Mouse (Mus musculus) layer of hippocampus, postnatal 36 days (tissue): ENCODE measurements around the gene Slc35b1. TPM values are rescaled to one million over a fixed set of nuclear protein-coding genes. Genes with fewer than 3 reads are reported as not detected.
A peak's percentile ranks its signal among the peaks of the same experiment; 100 is the strongest.

Experiments used
- DNase-seq, 2 experiments: peaks; one replicate each; pipeline ENCODE4 v3.0.0; 2022
- total RNA-seq, 2 experiments: library from RNA; stranded (reverse); gene quantifications; 2 replicates each; pipeline ENCODE4 v1.2.3; 2021

The Slc35b1 gene
- total RNA-seq = 10 to 100 TPM; 71.5 to 73.1 TPM

DNA sequence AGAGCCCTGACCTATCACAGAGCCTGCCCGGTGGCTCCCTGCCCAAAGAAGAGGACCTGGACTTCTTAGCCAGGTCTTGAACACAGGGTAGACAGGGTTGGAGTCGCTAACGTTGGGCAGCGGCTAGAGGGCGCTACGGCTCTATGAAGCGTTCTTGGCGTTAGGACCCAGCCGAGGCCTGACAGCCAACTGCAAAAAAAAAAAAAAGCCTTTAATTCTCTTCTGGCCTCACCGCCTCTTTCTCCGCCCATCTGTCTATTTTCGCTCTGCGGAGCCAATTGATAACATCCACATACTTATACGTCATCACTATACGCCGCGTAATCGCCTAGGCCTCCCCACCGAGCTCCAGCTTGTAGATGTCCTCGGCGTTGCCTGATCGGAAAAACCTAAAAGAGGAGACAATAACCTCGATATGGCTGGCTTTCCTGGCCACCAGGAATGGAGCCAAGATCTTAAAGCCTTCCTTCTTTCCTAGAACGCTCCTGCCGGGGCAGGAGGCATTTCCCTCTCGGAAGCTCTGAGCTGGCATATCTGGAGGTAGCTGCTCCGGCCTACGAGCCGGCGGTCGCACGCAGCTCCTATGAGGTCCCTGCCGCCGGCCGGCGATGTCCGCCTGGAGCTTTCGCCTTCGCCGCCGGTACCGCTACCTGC lies at the start of gene Slc35b1:
TSS of gene Slc35b1 (plus strand) at position 374 of the 654 bp plus-strand sequence.
- DNase-seq = peak; percentile 94 to 95

- peak; percentile 58 to 66 for DNase-seq
Observed at GRCm38 (mm10) chr11:95336568-95337128, 47.8 kb upstream of the Slc35b1 start, which contains the start of gene Fam117a. TSS of gene Fam117a (plus strand) at chr11:95337018.

GRCm38 (mm10) chr11:95337129-95337813 lies 47.2 kb upstream of the Slc35b1 start:
- DNase-seq = peak in 1 of 2 experiments; percentile 23

- DNase-seq = no peak
Observed at GRCm38 (mm10) chr11:95337846-95338342, 46.6 kb upstream of the Slc35b1 start.

DNA sequence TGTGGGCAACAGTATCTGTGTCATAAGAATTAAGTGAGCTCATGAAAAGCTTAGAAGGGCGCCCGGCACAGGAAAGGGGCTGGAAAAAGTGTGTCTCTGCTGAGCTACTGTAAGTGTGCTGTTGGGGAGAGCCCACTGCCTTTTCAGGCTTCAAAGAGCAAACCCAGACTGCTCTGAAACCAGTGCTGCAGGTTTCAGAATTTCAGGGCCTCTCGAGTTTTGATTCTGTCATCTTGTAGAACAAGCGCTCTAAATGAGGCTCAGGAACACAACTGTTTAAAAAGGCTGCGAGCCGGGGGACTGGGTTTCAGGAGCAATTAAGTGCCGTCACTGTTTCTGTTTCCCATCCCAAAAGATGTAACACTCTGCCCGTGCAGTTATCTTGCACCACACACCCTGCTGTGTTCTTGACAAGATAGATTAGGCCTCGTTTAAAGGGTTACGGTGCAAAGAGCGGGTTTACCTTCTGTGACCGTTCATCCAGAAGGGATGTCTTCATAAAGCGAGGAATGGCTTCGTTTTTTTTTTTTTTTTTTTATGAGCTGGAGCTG lies 44.9 kb upstream of the Slc35b1 start:
- DNase-seq = no peak

DNA sequence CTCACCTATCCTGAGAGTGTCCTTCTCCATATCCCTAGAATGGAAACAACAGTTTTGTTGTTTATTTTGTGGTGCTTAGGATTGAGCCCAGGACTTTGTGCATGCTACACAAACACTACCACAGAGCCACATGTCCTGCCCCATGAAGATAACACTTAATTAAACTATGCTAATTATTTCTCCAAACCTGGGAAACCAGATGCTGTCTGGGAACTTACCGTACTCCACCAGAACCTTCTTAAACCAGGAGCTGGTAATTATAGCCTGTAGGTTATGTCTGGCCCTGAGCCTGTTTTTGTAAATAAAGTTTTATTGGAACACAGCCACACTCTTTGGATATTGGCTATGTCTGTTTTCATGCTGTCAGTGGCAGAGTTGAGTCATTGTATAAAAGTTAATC lies 44.2 kb upstream of the Slc35b1 start:
- no peak for DNase-seq

DNA sequence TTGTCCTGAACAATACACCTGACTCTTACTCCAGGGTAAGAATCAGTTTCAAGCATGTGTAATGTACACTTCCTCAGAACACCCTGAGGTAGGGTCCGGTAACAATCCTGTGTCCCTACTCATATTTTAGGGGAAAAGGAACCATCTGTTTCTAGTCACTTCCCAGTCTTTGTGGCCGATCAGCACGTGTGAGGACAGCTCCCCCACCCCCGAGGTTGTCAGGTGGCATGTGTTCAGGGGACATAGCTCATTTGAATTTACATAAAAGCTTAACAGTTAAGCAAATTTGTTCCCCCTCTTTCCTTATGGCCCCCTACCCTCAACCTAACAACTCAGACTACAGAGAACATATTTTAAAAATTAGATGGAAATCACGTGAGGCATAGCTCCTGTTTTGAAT lies 43.8 kb upstream of the Slc35b1 start:
- DNase-seq = no peak

DNA sequence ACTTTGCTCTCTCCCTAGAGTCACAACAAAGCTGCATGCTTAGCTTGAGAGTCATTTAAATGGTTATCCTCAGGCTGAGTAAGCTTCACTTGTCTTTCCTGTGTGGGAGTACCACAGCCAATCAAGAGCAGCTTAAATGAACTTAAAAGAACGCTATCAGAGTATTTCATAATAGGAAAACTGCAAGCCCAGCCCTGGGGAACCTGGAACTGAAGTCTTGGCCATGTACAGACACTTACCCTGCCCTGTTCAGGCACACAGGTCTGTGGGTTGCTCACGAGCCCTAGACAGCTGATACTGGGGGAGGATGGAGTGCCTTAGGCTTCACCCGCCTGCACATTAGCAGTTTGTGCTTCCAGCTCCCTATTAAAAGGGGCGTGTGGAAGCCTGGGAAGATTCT lies 41.3 kb upstream of the Slc35b1 start:
- peak in 1 of 2 experiments; percentile 38 for DNase-seq

- no peak for DNase-seq
Observed at GRCm38 (mm10) chr11:95344181-95344580, 40.3 kb upstream of the Slc35b1 start.

DNA sequence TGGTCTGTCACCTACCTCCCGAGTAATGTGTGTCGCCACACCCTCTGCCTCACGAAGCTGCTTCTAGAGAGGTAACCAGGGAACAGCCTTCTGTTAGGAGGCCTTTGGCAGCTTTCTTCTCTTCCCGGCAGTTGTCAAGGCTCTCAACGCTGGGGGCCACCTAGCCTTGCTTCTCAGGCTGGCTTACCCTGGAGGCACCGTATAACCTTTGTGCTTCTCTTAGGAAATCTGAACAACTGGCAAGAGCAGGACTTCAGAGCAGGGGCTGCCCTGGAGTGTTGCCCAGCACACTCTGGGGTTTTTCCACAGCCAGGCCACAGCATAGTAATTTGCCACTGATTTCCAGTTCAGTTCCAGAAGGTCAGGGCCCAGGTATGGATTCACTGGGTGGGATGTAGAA lies 34.2 kb upstream of the Slc35b1 start:
- no peak for DNase-seq

DNA sequence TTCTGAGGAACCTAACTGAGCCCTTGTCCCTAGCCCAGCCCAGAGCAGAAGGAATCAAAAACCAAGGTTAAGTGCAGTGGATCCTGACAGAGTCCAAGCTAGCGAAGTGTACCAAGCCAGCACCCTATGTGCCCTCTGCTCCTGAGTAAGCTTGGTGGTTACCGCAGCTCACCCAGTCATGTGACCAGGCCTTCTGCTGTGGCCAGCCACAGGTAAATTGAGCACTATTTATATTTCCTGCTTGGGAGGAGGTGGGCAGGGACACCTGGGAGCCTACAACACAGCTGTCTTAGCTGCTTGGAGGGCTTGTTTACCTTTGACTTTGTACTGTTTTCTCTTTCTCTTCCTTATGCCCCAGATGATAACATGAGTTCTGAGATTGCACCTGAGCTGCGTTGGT lies 33.5 kb upstream of the Slc35b1 start:
- no peak for DNase-seq

DNA sequence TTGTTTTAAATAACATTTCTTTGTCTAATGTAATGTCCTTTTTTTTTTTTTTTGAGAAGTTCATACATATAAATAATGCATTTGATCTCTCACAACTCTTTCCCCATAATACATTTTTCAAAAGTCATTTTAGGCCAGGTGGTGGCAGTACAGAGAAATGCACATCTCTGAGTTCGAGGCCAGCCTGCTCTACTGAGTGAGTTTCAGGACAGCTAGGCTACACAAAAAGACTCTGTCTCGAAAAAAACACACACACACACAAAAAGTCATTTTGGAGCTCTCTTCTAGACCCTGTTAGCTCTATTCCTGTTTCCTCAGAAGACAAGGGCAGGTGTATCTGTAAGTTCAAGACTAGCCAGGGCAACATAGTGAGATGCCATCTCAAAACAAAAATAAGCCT lies 31.8 kb upstream of the Slc35b1 start:
- no peak for DNase-seq

GRCm38 (mm10) chr11:95353226-95353625 lies 31.3 kb upstream of the Slc35b1 start:
- DNase-seq = no peak

- no peak for DNase-seq
Observed at GRCm38 (mm10) chr11:95354228-95354944, 30.1 kb upstream of the Slc35b1 start.

- DNase-seq = no peak
Observed at GRCm38 (mm10) chr11:95354945-95355660, 29.4 kb upstream of the Slc35b1 start.

DNA sequence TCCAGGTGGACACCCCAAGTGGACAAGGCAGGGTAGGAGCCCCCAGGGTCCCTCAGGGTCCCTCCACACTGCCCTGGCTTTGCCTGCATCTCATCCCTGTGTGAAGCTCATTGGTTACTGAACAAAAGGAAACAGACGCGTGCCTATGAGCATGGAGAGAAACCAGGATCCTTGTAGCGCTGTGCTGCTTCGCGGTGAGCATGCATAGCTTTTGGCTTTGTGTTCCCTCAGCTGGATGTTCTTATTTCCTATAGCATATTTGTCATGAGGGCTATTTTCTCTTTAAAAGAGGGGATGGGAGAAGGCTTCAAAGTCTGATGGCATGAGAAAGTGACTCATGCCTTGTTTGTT lies 28.9 kb upstream of the Slc35b1 start:
- no peak for DNase-seq

DNA sequence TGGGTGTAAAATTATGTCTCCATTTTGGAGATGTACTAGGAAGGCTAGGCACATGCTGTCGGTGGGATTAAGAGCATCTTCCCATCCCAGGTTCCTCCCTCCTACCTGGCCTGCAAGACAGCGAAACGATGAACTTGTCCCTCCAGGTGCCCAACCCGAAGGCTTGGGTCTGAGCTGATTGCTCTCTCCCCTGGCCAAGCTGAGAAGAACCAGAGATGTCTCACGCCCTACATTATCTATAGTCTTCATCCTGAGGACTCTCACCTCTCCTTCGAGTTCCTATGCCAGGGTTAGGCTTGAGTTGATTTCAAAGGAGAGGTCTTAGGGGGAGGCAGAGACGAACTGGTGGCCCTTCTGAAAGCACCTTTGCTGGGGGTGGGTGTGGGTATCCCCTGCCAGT lies 28.5 kb upstream of the Slc35b1 start:
- DNase-seq = no peak

DNA sequence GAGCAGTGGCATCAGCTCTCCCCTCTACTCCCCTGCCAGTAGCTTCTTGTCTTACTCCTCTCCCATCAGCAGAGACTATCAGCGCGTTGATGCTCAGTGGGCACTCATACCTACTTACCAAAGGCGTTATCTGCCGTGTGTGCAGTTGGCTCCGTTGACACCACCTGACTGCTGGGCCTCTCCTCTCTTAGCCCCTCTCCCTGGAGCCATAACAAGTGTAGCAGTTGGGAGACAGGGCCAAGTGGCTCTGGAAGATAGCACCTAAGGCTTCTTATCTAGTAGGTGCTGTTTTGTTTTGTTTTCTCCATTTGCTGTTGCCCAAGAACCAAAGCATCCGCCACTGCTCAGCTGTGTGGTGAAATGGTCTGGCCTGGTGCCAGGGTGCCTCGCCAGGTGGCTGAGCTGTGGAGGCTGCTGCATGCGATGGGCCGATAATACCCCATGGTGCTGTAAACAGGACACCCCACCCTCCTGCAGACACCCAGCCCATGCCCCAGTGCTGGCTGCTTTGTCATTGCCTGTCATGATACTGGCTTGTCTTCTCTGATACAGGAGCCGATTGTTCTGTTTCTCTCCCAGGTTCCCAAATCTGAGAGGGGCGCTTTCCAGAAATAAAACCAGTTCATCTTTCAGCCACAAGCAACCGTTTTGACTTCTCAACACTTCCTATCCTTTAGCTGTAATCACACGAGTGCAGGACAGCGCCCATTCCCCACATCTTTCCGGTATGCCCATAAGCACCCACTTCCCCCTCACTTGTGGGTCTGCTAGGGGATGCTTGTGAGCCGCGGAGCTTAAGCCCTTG lies 27.8 kb upstream of the Slc35b1 start:
- DNase-seq = peak in 1 of 2 experiments; percentile 28

DNA sequence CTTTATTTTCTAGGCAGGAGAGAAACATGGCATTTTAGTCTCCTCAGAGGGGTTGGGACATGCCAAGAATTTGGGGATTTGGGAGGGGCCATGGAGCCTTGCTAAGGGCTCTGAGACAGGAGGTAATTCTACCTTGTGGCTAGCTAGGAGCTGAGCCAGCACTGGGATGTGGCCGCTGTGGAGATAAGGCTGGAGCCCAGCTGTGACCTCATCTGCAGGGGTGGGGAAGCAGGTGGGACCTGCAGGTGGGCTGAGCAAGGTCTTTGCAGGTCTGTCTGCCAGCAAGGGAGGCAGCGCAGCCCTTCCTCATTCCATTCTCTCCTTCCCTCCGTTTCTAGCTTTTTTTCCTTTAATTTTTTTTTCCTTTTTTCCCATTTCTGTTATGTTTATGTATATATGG lies 26.2 kb upstream of the Slc35b1 start:
- no peak for DNase-seq

- no peak for DNase-seq
Observed at GRCm38 (mm10) chr11:95364388-95364787, 20.1 kb upstream of the Slc35b1 start.

- peak; percentile 63 to 69 for DNase-seq
Observed at GRCm38 (mm10) chr11:95365596-95365995, 18.9 kb upstream of the Slc35b1 start.
